Mouse (Mus musculus): ENCODE data around the gene Trim6.
"Not testable (repeated sequence)": the region's sequence is repeated elsewhere in the genome, so short reads cannot be mapped to it uniquely, and the experiment has no call there.

Gene Trim6

GRCm38 (mm10) chr7:104218701-104219569 lies at the start of gene Trim6:
TSS of gene Trim6 (plus strand) at chr7:104218793.
- peak; percentile 75 for DNase-seq (ENCODE audit: low spot score)

- DNase-seq (ENCODE audit: low spot score), result no peak
Measured at GRCm38 (mm10) chr7:104169634-104170204, 48.9 kb upstream of the Trim6 start.

GRCm38 (mm10) chr7:104175085-104175484 lies 43.5 kb upstream of the Trim6 start:
- no peak for DNase-seq (ENCODE audit: low spot score)

DNA sequence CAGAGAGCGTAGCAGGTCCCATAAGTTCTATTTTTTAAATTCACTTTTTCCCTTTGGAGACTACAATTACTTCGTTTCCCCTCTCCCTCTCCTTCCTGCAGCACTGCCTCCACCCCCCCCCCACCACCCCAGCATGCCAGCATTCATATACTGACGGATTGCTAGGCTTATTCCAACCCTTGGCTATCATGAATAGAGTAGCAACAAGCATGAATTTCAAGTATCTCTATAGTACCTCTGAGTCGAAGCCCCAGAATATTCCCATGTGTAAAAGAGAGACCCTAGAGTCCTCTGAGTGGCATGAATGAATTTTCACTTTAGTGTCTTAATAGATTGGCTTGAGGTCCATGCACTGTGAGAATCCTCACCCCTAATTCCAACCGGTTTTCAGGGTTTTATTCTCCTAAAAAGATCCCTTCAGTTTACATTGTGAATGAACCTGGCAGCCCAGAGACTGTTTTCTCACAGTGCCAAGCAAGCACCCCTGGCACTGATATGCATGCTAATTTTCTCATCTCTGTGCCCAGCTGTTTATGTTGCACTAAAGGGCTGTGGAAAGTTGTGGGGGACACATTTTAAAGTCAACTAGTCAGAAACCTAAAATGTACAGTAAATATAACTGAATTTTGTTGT lies 40.1 kb upstream of the Trim6 start:
- DNase-seq (ENCODE audit: low spot score), result no peak

GRCm38 (mm10) chr7:104179074-104179473 lies 39.5 kb upstream of the Trim6 start:
- DNase-seq (ENCODE audit: low spot score), result no peak

GRCm38 (mm10) chr7:104183292-104183691 lies 35.3 kb upstream of the Trim6 start, which contains the start of gene Olfr648:
TSS of gene Olfr648 (minus strand) at chr7:104183392.
- DNase-seq (ENCODE audit: low spot score), result no peak

GRCm38 (mm10) chr7:104191275-104191674 lies 27.3 kb upstream of the Trim6 start:
- no peak for DNase-seq (ENCODE audit: low spot score)

DNA sequence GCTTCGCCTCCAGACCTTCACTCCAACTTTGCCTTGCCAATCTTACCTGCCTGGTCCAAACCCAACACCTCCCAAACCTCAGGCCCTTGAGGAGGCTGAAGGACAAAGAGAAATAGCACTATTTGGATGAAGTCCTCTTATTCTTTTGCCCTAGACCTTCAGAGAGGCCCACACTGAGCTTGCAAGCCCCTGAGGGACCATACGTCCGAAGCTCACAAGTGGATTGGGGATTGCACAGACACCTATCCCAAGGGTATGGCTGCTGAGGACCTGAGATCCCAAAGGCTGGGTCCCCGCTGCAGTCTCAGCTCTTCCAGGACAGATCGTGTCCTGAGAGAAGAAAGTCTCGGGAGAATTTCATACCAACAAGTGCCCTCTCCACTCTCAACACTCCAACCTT lies 22.7 kb upstream of the Trim6 start, which contains the start of gene Olfr649:
Gene Olfr649, minus strand, starts transcription at position 101 of the 400 bp plus-strand sequence.
- no peak for DNase-seq (ENCODE audit: low spot score)

DNA sequence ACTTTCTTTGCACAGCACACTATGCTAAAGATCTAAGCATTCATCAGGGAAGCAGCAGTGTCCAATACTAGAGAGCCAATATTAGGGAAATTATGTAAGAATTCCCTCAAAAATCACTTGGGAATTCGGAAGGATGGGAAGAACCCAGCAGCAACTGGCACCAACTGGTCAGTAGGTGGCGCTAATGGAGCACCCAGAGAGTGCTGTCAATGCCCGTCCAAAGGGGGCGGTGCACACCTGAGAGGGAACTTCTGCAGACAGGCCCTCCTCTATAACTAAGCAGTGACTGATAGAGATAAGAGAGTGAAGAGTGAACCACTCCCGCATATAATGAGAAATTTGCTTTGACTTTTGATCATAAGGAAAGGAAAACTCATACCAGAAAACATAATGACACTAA lies 18.8 kb upstream of the Trim6 start:
- peak; percentile 62 for DNase-seq (ENCODE audit: low spot score)

DNA sequence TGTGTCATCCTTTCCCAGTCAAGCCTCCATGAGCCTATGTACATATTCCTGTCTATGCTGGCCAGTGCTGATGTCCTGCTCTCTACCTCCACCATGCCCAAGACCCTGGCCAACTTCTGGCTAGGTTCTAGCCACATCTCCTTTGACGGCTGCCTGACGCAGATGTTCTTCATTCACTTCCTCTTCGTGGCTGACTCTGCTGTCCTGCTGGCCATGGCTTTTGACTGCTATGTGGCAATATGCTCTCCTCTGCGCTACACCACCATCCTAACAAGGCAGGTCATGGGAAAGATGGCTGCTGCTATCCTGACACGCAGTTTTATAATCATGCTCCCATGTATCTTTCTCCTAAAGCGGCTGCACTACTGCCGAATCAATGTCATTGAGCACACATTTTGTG lies 12.4 kb upstream of the Trim6 start:
- no peak for DNase-seq (ENCODE audit: low spot score)

GRCm38 (mm10) chr7:104216011-104216535 lies 2.5 kb upstream of the Trim6 start:
- no peak for DNase-seq (ENCODE audit: low spot score)

DNA sequence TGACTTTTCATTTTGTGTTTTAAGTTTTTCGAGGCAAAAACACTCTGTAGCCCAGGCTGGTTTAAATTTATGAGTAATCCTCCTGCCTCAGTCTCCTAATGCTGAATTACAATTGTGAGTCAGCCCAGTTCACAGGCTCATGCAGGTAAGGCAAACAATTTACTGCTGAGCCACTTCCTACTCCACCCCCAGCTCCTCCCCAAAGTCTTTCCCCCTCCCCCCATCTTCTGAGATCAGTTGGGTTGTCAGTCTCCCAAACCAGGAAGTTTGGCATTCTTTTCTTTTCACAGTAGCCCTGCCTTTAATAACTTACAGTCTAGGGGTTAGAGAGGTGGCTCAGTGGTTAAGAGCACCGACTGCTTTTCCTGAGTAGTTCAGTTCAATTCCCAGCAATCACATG lies 712 bp upstream of the Trim6 start:
- DNase-seq (ENCODE audit: low spot score), result no peak

DNA sequence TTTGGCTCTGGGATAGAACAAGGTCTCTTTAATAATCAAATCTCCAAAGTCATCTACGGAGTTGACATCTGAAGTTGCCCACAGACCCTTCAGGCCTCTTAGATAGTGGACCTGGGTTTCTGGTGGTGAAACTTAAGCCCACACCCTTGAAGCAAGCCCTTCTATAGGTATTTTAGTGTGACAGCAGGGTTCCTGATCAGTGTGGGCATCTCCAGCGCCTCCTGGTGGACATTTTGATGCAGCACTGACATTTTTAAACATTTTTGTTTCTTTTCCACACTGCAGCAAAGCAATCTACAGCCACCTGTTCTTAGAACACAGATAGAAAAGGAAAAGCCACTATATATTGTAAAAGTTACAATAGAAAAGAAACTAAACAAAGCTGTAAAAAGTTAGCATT lies 12.6 kb downstream of the Trim6 start:
- no peak for DNase-seq (ENCODE audit: low spot score)

DNA sequence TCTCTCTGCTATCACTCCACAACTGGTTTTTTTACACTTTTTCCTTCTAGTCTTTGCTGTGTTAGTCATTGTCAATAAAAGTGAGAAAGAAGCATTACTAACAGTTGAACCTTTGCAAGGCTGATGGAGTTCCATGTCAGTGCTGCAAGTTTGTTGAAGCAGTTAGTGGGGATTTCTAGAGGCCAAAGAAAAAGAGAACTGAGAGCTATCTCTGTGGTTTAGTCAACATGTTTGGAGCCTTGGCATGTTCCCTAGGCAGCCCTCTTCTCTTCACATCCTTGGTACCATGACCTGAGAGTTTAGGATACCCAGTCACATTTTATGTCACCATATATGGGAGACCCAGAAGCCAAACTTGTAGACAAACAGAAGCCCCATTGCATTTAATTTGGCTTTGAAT lies 22.3 kb downstream of the Trim6 start:
- DNase-seq (ENCODE audit: low spot score), result no peak

DNA sequence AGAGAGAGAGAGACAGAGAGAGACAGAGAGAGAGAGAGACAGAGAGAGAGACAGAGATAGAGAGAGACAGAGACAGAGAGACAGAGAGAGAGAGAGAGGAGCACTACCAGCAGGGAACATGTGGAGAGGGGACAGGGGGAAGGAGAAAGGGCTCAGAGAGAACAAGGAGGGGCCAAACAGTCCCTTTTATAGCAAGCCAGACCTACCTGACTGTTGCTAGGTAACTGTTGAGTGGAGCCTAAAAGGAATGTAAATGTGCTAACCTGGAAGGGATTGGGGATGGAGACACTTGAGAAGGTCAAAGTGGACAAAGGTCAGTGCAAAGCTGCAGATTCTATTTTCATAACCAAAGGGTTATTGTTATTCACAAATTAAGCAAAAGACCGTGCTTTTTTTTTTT lies 25.0 kb downstream of the Trim6 start:
- no peak for DNase-seq (ENCODE audit: low spot score)

DNA sequence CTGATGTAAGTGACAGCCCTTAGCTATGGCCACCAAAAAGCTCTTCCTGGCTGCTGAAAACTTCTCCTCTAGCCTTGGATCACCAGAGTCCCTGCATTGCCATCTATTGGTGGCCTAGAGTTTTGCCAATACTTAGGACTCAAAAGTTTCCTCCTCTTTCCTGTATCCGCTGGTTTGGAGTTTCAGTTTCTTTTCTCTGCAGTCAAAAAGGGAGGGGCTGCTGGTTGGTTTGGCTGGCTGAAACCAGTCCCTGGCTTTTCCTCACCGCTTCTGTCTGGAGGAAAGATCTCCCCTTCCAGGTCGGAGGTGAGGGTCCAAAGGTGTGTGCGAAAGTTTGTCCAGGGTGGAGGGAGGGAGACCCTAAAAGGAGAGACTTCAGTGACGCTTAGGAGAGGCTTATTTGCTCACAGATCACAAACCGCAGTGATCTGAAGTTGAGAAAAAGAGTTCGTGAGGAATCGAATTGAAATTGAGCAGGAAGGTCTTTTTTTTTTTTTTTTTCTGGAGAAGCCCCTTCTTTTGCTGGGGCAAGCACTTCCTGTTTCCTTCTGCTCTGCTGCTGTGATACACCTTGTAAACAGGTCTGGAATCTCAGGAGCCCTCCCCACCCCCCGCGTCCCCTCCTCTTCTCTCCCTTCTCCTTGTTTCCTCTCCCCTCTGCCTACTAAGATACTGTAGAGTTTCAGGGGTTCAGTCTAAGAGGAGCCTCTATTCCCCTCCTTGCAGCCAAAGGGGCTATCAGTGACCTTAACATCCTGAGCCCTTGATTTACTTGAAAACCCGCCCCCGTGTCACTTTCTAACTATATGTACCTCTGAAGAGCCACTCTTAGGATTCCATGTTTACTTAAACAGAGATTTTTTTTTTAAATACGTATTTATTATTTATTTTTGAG lies 25.9 kb downstream of the Trim6 start, which contains the start of gene Trim34a:
Gene Trim34a, plus strand, starts transcription at position 171 of the 895 bp plus-strand sequence.
- peak; percentile 36 for DNase-seq (ENCODE audit: low spot score)

DNA sequence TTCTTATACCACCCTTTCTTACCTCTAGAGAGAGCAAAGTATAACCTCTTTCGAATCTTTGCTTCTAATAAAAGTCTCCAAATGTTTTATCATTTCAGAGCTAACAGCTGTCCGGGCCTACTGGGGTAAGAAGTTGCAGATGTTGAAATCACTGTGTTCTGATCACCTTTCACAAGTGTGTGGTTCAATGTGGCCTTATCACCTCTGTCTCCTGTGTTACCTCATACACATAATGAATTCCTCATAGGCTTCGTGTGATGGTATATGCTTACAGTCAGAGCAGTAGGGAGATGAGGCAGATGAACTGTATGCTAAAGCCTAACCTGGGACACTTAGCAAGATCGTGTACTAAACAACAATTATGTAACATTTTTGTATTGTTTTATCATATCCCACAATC lies 41.8 kb downstream of the Trim6 start:
- not testable (repeated sequence) for DNase-seq (ENCODE audit: low spot score)

DNA sequence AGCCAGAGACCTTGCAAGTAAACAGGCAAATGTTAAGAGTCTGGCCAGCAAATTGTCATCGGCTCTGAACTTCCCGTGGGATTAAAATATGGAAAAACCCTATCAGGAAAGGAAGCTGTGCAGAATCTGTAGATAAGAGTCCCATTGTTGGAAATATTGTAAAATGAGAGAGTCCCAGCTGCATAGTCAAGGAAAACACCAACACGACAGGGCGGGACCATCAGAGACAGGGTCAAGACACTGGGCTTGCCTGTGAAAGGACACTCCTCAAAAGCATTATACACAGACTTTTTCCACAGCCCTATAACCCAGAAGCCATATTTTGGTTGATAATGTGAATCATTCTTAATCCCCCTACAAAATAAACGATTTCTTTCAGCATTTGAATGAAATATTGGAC lies 46.7 kb downstream of the Trim6 start:
- DNase-seq (ENCODE audit: low spot score), result not testable (repeated sequence)

- DNase-seq (ENCODE audit: low spot score), result not testable (repeated sequence)
Measured at GRCm38 (mm10) chr7:104279361-104279760, 60.8 kb downstream of the Trim6 start.

Data from ovary, postnatal 36 days (tissue).